Mouse (Mus musculus) fibroblast of lung, adult 2 months (primary cell): ENCODE results near the gene Per2.

Experiments
- DNase-seq: peaks from one replicate; pipeline ENCODE4 v3.0.0-alpha.2; 2011; ENCODE audit warnings: low read depth

Gene Per2

DNA sequence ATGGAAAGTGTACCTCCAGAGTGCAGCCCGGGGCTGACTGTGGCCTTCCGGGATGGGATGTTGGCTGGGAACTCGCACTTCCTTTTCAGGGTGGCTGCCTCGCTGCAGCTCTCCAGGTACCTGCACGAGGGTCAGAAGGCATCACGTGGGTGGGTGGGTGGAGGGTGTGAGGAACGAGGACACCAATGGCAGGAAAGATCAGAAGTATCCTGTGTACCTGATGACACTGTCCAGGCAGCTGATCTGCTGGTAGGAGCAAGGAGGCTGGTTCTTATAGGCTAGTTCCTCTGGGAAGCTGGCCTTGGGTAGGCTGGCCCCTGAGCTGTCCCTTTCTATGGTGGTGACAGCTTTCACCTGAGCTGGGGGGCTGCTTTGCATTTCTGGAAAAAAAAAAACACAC is 28.4 kb downstream of the Per2 start:
- no peak for DNase-seq

DNA sequence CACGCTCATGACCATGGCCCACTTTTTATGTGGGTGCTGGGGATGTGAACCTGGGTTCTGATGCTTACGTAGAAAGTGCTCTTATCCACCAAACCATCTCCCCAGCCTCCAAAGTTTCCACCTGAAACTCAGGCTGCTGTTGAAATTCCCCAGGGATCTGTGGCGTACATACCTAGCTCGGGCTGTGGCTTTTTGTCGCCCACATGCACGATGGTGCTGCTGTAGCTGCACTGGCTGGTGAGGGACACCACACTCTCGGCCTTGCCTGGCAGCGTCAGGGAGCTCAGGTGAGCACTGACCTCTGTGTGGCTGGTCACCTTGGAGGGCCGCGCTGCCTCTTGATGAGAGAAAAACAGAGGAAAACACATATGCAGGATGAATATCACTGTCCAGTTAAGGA is 29.9 kb downstream of the Per2 start:
- no peak for DNase-seq

DNA sequence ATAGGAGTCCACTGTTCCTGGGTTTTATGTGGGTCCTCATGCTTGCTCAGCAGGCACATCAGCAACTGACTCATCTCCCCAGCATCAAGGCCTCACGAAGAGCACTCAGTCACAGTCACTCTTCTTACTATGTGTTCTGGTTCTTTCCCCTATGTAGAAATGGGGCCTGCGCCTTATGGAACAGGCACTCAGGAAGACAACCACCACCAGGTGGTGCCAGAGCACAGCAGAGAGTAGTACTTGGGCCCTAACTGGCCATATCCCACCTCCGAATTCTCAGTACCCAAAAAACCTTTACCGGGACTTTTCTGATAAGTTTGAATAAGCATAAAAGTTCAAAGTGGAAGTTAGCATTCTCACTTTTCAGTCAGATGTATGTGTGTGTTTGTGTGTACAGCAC is 30.5 kb downstream of the Per2 start:
- peak; percentile 63 for DNase-seq

DNA sequence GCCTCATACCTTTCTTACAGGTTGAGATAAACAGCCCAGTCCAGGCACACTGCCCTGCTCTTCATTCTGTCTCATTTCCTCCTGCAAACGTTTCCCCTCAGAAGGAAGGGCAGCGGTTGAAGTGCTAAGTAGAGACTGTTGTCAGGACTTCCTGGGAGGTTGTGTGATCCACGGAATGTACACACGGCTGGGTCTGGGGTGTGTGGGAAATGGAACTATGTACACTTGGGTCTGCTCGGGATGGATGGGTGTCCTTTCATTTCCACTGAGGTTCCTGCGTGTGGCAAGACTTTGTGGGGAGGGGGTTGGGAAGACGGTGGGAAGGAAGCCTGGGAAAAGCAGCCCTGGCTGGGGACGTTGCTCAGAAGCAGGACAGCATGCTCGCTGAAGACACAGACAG is 32.7 kb downstream of the Per2 start:
- DNase-seq: no peak

DNA sequence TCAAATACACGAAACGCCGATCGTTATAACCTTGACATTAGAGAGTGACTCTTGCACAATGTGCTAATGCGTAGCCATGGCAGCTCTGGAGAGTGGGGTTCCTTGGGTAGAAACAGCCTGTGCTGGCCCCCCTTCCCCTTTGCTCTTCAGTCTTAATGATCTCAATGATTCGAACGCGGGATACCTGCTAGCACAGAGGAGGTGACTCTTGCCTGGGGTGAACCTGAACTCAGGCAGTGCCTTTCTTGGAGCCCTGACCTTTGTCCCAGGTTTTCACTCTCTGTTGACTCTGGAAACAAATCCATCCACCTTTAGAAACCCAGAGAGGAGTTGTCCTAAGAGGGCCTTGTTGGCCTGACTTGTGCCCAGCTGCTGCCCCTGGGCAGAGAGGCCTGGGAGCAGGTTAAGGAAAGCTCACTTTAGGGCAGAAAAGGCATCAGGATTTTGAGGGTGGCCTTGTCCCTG is 38.5 kb downstream of the Per2 start:
- DNase-seq: no peak

DNA sequence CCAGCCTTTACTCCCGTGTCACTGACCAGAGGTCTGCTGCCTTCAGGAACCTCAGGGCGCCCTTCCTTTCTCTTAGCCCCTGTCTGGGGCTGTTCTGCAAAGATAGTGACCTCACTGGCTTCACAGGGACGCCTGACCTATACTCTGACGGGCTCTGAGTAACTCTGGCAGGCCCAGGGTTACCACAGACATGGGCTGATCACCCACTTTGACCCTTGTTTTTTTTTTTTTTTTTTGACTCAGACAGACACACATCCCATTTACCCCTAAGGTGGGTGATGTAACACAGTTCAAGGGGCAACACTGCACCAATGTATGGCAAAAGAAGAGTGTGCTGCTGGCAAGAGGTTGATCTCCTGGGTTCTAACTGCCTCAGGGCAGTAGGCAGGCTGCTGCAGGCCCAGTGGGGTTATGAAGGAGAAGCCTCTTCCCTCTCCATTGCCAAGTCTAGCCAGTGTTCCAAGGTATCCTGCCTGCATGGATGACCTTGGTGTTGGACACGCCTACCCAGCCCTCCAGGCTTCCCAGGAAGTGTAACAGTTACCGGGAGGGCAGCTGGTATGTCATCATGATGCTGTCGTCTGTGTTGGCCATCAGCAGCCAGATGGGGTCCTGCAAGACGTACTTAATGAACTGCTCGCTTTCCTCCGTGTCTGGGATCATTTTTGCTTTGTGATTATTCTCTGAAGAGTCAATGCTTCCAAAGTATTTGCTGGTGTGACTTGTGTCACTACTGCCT is 39.1 kb downstream of the Per2 start:
- no peak for DNase-seq

DNA sequence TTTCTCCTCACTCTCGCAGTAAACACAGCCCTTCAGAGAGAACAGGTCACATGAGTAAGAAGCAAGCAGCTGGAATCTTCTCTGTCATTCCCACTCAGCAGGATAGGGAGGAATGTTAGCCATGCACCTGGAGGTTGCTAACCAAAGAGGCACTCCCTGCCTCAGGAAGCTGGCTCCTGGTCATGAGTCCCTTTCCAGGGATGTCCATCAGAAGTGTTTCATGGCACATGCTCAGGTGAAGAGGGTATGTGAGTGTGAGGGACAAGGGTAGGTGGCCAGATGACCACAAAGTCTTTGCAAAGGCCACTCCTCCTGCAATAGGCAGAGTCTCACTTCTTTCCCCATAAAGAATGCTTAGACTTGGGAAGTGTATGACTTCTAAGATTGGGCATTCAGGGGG is 41.1 kb downstream of the Per2 start:
- DNase-seq: no peak

DNA sequence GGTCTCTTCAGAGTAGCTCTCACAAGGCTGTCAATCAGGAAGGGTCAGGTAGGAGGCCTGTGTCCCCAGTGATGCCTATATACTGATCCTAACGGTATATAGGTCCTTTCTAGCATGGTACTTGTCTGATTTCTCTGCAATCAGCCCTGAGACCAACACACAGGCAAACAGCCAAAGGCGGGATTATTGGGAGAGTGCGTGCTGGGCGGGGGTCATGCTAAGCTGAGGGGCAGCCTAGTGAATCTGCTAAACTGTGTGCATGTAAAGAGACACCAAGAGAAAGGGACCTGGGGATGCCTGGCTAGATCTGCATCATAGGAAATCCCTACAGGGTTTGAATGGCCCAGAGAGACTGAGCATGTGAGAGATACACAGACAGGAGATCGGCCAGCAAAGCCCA is 43.8 kb downstream of the Per2 start:
- no peak for DNase-seq

DNA sequence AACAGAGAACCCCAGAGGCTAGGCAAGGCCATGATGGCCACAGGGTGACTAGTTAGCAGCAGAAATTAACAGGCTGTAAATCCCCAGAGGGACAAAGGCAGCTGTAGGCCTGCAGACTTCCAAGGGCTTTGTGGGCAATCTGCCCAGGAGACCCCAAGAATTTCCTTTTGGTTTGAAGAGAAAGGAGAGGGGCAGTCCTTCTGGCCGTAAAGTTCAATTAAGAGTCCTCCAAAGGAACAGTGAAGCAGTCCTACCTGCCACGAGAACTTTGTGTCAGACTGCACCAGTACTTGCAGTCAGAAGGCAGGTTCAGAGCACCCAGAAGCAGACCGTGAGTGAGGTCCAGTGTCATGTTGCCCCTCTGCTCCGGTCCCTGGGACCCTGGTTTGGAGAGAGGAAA is 44.2 kb downstream of the Per2 start:
- DNase-seq: no peak

DNA sequence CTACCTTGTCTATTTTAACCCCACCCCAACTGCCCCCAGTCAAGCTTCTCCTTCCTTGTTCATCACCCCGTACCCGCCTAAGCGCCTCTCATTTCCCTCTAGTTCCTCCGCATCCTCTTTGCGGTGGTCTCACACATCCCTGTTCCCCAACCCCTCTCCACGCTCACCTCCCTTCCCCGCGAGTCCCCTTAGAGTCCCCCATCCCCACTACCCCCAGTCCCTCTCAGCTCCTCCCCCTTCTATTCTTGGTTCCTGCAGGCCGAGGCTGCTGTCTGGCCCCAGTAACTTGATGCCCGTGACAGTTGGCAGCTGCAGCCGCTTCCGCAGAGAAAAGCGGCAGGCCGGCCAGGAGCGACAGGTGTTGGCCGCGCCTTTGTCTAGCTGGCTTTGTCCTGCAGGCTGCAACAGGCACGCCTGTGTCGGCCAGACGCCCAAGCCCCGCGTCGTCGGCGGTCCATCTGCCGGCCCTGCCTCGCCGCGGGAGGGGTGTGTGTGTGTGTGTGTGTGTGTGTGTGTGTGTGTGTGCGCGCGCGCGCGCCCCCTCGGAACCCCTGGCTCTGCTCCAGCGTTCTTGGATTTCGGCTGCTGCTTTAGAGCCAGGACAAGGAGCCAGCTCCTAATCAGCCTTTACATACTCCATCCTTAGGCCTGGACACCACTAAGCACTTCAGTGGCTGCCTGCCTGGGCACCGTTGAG is 45.1 kb downstream of the Per2 start, which contains the start of gene Hes6:
Hes6 (minus strand) TSS at position 141 of the 697 bp plus-strand sequence.
- DNase-seq: no peak

DNA sequence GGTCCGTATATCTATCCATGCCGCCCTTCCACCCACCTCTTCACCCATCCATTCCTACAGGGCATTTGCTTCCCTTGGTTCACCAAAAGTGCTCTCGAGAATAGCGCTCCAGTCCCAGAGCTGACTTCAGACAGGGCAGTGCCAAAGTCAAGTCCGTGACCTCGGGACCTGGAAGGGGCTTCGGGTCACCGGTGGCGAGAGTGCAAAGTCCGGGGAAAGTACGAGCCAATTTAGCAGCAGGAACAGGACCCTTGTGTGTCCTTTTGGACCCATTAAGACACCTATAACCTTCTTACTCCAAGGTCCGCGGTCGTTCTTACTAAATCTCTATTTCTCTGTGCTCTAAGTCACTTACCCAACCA is 45.6 kb downstream of the Per2 start:
- DNase-seq: no peak

DNA sequence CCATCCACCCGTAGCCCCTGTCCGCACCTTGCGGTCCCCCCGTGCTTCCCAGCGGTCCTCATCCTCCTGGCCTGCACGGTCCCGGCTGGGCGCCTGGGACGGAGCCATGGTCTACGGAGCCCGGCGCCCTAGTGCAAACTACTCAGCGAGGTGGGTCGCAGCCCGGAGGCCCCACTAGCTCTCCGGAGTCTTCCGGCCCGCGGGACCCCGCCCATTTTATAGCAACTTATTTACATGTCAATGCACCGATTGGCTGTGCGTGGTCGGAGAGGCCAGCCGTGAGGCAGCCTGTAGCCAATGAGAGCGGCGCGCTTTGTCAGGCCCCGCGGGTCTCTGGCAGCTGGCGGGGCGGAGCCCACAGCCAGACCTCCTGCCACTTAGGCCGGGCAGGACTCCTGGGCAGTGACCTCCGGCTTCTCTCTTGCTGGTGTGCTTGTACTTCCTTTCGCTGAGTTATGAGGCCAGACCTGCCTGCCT is 46.1 kb downstream of the Per2 start:
- peak; percentile 86 for DNase-seq

DNA sequence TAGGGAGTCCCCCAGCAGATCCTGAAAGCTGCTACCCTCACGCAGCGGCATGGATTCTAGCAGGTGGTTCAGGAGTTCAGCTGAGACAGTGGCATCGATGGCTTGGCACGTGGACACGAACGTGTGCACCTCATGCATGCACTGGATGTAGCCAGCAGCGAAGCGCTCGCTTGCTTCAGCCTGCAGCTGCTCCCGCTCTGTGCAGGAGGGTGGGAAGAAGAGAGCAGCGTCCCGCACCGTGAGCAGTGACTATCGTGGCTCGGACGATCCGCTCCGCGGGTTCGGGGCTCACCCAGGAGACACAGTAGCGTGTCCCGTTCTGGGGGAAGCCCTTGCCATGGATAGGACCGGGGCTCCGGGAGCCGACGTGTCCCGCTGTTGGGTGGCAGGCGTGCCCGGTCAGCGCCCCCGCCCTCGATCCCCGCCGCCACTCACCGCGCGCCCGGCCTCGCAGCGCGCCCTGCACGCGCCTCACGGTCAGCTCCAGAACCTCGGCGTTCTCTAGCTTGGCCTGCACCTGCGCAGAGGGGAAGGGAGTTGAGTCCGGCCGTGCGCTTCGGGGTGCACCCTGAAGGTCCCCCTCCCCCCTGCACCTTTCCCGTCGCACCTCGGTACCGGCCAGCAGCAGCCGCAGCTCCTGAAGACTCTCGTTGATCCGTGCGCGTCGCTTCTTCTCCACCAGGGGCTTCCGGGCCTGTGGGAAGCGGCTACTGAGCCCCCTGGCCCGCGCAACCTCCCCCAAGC is 46.7 kb downstream of the Per2 start:
- DNase-seq: no peak

DNA sequence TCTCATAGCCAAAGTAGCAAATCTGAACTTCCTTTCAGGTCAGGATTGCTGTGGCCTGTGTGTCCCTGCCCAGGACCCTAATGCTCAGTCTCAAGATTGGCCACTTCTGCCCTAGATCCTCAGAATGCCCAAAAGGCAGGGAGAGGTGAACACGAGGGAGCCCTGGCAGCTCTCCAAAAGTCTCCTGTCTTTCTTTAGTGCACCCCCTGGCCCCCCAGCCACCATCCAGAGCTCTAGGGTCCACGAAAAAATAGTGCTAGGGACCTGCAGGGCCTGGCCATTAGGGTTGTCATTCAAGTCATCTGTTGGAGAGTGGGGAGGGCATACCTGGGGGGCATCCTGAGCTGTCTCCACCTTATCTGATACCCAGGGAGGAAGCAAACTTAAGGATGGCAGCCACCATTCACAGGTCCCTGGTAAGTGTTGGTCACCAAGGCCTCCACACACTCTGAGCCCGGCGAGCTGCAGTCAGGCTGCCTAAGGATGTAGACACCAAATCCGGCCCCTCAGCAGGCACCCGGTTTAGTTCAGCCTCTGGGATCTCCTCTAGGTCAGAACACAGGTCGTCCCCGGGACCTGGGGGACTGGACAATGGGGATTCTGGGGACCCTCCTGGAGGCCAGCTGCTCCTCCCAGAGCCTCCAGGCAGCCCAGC is 47.4 kb downstream of the Per2 start:
- DNase-seq: no peak

DNA sequence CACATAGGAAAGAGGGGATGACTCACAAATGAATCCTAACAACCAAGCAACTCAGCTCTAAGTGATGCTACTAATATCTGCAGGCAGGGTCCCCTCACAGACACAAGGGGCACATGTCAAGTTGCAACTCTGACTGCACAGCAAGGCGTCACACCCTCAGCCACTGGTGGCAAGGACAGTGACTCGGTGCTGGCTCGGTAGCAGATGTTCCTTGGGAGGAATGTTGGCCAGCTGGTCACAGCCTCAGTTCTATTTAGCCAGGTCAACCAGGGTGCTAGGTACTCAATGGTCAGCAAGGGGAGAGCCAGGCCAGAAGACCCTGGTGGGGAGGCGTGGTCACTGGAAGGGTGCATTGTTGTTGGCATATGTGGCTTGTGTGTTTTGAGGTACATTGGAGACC is 51.3 kb downstream of the Per2 start:
- DNase-seq: no peak

DNA sequence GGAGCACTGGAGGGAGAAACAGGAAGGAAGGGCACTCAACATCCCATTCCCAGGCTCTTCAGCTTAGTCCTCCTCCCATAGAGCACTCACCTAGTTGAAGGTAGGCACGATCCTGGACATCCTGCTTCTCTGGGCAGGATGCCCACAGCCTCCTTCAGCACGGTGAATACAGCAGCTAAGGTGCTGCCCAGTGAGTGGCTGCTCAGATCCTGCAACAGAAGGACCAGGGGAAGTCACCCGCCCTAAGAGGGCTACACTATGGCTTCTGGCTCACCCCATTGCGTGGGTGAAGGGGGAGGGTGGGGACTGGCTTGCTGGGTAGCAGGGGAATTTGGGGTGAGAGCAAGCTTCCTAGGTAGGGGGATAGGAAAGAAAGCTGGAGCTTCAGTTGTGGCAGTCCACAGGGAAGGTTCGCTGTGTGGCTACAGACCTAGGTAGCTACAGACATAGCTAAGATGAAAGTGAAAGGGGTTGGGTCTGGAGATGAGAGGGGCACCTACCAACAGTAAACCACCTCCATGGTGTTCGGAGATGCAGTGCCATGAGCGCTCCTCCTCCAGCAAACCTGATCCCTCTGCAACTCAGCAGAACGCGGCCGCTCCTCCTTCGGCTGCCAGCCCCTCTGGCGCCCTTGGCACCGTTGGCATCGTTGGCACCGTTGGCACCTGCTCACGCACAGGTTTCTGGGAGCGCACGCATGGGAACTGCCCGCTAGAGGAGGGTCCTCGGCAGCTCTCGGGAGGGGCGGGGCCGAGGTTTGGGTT is 53.5 kb downstream of the Per2 start:
- DNase-seq: no peak

DNA sequence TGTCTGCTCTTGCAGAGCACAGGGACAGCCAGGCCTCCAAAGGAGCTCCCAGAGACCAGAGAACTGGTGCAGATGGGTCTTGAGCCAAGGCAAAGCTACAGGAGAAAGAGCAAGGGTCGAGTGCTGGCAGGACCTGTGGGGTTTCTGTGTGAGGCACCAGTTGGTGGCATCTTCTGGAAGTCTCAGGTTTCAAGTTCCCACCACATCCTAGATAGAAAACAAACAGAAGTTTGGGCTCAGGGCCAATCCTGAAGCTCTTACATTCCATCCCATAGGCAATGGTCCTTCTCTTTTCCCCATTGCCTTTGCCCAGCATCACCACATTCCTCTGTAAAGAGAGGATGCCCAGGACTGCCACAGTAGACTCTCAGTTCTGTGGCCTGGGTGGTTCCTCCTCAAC is 54.1 kb downstream of the Per2 start:
- DNase-seq: no peak

DNA sequence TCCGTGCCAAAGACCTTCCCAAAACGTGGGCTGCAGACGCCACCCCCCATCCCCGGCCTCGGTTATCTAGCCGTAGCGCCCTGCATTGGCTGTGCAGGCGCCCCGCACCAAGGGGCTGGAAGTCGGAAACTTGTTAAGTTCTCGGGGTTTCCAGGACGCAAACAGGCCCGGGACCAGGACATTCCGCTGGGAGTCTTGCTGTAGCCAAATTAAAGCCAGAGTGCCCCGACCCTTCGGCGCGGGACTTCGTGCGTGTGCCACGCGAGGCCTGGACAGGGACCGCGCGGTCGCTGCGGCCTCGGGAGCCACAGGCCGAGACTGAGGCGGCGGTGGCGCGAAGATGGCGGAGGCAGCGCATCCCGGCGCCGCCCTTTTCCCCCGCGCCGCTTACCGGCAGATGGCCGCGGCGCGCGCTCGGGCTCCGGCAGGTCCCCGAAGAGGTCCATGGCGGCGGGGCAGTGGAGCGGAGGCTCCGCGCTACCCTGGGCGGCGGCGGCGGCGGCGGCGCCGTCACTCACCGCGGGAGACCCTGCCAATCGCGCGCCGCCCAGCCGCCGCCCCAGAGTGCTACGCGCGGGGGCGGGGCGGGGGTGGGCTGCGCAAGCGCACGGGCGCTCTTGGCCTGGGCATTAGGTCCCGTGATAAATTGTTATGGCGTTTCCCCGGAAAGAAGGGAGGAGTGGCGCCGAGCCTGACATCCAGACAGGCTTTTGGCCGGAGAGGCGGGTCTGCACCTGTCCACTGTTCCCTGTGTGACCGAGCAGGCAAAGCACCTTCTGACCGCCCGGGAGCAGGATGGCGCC is 60.7 kb downstream of the Per2 start, which contains the start of gene Ilkap:
Ilkap (minus strand) TSS at position 556 of the 803 bp plus-strand sequence.
- DNase-seq: peak; percentile 59

DNA sequence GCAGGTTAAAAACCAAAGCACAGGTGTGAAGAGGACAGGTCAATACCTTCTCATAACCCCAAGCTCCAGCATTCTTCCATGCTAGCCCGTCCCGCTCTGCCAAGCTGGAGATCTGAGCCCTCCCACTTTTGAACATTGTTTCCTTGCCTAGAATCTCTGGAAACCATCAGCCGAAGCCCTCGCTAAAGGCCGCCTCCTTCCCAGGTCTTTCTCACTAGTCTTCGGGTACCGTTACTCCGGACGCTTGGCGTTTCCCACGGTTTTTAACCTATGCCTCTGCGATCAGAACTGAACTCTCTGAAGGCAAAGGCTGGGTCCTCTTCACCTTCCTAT is 61.2 kb downstream of the Per2 start:
- DNase-seq: no peak

DNA sequence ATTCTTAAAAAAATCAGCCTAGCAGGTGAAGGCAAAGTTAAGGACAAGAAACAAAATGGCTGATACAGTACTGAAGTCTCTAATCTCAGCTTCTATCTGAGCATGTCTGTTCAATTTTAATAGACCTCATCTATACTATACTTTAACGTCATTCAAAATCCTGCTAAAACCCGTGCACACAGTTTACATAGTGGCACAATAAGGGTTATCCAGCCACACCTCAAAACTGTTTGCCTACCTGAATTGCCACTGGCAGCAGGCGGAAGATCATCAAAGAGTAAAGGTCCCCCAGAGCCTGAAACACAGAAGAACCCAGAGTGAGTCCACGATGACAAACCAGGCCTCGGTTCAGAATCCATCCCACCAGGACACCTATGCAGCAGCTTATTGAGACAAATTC is 68.8 kb downstream of the Per2 start:
- DNase-seq: no peak

DNA sequence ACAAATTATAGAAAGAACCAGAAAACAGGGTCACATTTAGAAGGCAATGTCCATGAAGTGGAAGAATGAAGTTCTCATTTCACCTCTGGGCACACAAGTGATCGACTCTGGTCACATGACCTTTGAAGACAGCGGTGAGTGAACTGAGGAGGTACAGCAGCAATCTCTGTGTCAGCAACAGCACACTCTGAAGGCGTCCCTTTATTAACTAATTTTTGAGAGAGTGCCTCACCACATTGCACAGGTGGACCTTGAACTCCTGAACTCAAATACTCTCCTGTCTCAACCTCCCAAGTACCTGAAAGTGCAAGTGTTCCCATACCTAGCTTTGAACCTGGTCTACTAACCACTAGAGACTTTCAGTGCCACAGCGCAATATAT is 78.0 kb downstream of the Per2 start:
- DNase-seq: no peak
